Mouse (Mus musculus): ENCODE results near the gene Rundc1.
"Not testable (repeated sequence)": the region's sequence is repeated elsewhere in the genome, so short reads cannot be mapped to it uniquely, and the experiment has no call there.

The Rundc1 gene

DNA sequence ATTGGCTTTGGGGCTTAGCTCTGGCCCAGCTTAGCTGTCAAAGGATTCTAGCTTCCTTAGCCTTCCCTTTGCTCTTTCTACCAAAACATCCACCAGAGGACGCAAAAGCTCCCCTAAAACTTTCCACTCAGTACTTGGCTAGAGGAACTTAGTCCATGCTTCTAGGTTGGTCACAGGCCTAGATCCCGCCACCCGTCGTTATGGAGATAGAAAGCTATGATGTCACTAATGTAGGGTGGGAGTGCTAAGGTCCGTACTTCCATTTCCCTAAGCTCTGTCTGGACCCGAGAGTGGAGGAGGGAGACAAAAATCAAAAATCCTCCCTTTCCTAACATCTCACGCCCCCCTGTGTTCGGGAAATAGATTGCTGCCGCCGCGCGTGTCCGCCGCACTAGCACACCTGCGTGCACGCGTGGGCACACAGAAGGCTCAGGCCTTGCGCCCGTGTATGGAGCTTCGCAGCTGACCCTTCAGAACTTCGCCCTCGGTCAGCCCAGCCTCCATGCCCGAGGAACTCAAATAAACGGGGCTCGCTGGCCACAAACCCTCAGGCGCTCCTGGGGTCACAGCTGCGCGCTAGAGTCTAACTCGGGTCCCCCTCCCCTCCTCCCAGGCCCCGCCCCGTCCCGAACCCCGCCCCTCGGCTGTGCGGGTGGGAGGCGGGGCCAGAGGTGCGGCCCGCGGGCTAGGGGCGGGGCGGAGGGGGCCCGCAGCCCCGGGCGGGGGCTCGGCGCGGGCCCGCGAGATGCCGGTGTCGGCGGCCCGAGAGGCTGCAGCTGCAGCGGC lies 42.8 kb downstream of the Rundc1 start:
- peak; percentile 59 to 76 for DNase-seq

DNA sequence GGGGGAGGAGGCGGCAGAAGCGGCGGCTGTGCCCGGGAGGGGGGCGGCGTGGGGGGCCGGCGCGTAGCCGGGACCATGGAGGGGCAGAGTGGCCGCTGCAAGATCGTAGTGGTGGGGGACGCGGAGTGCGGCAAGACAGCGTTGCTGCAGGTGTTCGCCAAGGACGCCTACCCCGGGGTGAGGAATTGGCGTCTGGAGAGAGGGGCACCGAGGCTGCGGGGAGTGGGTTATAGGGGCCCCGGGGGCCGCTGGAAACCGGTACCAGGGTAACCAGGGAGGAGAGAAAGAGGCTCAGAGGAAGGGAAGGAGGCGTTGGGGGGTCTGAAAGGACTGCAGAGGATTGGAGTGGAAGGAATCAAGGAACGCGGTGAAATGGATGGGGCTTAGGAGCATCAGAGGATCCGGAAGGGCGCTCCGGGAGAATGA lies 43.4 kb downstream of the Rundc1 start:
- peak in 1 of 2 experiments; percentile 24 for DNase-seq

DNA sequence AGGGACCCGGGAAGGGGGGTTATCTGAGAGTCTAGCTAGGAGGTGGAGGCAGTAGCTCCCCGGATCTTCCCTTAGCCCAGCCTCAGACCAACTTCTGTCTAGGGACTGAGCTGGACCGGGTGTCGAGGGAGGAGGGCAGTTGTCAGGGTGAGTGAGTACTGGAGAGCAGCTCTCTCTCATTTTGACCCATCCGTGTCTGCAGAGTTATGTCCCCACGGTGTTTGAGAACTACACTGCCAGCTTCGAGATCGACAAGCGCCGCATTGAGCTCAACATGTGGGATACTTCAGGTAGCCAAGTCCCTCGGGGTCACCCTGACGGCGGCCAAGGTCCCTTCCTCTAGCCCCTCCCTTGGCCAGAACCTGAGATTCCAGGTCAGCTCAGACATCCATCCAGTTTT lies 43.8 kb downstream of the Rundc1 start:
- peak in 1 of 2 experiments; percentile 27 for DNase-seq

DNA sequence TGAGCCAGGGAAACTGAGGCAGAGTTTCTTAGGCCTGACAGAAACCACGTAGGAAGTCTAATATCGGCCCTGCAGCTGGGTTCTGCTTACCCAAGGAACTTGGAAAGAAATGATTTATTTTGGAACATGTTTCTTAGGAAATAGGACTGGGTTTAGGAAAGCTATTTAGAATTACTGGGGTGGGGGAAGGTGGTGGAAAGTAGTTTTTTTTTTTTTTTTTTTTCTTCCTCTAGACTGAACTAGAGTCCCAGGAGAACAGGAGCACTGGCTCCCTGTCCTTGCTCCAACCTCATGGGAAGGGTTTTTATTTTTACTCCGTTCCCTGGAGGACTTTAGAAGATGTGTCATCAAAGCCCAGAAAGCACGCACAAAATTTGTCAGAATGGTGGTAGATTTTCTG lies 44.3 kb downstream of the Rundc1 start:
- DNase-seq = no peak

DNA sequence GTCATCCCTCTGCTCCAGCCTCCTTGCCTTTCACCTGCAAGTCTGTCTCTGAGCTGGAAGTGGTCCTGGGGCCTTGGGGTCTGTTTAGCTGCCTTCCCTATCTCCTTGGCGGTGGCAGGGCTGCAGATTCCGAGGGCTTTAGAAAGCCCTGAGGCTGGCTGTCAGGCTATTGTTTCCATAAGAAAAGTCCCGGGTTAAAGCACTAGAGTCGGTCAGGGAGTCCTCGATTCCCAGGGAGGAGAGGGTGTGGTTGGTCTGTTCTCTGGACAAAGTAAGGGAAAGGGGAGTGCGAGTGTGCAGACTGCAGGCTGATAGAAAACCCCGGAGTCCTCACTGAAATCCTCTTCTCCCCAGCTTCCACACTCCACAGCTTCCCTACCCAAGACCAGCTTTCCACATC lies 45.3 kb downstream of the Rundc1 start:
- no peak for DNase-seq

DNA sequence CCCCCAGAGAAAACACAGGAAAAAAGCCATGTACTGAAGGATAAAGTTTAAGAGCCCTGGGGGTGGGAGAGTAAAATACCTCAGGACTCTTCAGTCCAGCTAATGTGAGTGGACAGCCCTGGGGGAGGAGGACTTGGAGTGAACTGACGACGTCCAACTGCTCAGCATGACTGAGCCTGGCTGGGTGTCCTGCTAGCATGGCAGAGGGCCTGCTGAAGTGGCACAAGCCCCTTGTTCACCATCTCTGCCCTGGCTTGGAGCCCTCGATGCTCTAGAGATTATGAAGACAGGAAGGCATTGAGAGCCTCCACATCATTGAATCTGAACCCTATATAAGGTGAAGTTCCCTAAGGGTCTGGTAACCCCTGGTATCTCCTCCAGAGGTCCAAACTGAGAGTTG lies 47.0 kb downstream of the Rundc1 start:
- no peak for DNase-seq

DNA sequence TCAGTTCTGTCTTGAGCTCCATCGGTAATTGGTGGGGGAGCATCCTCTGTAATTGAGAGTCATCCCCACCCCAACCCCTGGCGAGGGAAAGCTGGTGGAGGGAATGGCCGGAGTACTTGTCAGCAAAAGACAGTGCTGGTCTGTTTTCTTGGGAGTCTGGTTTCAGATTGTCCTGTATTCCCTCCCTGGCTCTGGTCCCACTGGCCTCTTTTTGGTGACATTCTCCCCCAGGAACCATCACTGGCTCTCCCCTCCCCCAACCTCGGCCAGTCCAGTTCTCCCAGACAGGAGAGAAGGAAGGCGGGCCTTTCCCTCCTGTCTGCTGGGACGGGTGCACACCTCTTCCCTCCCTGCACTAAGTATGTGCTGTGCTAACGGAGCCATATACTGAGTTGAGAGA lies 47.5 kb downstream of the Rundc1 start:
- DNase-seq = peak; percentile 25 to 32

DNA sequence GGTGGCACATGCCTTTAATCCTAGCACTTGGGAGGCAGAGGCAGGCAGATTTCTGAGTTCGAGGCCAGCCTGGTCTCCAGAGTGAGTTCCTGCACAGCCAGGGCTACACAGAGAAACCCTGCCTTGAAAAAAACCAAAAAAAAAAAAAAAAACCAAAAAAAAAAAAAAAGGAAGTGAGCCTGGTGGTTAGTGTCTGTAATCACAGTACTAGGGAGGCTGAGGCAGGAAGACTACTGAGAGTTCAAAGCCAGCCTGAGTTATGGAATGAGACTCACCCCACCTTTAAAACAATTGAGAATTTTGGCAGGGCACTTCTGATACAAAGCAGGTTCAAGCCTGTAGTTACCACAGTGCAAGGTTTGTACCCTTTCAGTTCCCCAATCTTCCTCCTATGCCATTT lies 48.8 kb downstream of the Rundc1 start:
- DNase-seq = not testable (repeated sequence)

DNA sequence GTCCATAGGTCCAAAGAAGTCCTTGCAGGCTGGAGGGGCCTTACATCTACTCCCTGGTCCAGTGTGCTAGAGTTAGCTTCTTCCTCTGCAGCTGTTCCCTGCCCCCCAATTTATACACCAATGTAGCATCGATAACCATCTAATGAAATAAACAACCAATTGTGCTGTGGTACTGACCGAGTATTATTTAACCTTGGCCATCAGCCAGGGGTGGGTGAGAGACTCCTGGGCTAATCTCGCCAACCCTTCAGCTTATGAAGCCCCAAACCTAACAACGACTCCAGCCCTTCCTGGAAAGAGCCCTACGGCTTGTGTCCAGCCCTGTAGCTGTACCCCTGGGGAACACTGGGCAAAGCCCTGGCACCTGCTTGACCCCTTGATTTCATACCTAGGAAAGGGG lies 49.4 kb downstream of the Rundc1 start:
- no peak for DNase-seq

DNA sequence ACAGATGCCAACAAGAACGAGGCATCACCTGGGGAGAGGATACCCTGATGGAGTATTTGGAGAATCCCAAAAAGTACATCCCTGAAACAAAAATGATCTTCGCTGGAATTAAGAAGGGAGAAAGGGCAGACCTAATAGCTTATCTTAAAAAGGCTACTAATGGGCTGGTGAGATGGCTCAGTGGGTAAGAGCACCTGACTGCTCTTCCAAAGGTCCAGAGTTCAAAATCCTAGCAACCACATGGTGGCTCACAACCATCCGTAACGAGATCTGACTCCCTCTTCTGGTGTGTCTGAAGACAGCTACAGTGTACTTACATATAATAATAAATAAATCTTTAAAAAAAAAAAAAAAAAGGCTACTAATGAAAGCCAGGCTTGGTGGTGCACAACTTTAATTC lies 51.5 kb downstream of the Rundc1 start:
- DNase-seq = not testable (repeated sequence)

DNA sequence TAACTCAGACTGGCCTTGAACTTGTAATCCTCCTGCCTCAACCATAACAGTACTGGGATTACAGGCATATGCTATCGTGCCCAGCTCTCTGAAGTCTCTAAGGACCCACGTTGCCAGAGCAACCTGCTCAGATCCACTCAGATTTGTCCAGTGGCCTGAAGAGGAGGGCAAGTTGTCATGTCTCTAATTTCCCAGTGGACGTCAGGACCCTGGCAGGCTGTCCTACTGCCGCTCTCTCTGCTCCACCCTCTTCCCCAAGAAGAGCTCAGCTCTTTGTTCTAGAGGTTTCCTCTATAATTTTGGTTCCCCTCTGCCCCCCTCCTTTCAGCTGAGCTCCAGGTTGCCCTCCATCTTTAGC lies 52.3 kb downstream of the Rundc1 start:
- DNase-seq = no peak

DNA sequence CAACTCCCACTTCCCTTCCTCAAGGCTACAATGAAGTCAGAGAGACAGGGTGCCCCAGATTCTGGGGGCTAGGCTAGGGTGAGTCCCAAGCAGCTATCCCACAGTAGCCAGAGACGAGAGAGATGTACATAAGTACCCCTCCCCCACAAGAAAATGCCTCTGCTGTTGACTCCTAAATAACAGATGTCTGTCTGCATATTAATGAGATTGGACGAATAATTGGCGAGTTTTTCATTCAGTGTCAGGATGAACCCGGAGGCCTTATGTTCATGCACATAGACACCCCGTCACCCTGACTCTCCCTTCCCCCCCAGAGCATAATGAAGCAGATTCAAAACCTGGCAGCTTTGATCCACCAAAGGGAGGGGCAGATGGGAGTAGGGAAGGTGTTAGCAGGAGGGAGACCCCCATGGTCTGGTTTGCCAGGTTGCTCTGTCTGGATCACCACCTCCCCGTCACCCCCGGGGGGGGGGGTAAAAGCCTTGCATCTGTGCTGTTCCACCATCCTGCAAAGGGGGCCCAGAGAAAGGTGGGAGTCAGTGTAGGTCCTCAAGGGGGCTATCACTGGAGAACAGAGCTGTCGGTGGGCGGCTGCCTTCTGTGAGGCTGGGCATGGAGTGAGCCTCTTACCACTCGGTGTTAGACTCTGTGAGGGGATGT lies 52.8 kb downstream of the Rundc1 start:
- DNase-seq = no peak

DNA sequence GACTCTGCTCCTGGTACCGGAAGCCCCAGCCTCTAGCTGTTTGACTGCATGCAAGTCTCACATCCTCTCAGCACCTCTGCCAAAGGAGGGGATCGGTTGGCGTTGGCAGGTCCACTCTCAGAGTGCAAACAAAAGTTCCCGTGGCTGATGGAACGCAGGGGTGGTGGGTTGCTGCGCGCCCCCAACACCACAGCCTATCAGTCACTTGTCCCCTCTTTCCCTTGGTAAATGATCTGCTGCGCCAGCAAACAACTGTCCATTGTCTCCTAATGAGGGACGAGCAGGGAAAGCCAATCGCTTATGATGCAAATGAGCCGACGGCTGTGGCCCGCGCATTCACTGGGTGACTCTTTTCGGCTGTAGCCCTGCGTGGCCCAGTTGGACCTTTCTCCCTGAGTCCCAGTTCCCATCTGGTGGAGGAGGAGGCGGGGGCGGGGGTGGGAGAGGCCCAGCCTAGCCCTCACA lies 54.3 kb downstream of the Rundc1 start:
- DNase-seq = no peak

DNA sequence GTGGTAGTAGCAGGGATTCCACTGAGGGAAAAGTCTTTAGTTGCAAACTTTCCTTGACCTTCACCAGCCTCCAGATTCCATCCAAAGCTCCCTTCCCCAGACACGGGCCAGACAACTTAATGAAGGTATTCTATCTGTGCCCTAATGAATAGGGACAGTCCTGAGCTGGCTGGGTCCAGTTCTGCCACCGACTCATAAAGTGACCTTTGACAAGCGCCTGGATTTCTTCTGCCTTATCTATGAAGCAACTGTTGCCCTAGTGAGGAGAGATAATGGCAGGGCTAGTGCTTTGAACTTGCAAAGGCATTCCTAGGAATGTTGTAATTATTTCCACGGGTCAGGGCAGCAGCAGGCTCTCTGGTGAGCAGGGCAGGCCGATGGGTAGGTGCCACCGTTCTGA lies 56.0 kb downstream of the Rundc1 start:
- DNase-seq = no peak

DNA sequence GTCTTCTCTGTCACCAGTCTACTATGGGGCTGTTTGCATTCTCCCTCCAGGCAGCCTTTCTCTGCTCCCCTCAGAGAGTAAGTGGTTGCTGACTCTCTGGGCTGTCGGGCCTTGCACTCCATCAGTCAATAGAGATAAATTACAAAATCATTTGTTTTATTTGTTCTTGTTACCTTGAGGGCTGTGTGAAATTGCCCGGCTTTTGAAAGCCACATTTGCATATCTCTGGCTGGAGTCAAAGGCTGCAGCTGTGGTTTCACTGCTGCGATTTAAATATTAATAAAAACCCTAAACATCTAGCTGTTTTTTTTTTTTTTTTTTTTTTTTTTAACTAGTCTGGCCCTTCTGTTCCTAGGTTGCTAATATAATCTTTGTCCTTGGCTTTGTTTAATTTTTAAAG lies 58.9 kb downstream of the Rundc1 start:
- DNase-seq = no peak

DNA sequence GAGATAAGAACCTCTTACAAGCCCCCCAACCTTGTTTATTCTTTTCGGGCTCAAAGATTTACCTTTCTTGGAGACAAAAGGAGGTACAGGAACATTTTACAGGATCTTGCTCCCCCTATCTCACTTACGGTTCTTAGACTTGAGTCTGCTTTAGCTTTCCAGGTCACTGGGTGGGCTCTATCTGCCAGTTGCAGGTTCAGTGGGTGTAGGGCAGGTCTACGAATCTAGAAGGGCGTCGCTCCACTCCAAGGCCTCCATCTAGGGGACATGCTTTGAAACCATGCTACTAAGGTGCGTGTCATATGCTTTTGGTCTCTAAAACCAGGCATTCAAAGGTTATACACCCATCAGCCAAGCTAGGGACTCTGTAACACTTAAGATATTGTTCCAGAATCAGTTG lies 59.4 kb downstream of the Rundc1 start:
- no peak for DNase-seq

DNA sequence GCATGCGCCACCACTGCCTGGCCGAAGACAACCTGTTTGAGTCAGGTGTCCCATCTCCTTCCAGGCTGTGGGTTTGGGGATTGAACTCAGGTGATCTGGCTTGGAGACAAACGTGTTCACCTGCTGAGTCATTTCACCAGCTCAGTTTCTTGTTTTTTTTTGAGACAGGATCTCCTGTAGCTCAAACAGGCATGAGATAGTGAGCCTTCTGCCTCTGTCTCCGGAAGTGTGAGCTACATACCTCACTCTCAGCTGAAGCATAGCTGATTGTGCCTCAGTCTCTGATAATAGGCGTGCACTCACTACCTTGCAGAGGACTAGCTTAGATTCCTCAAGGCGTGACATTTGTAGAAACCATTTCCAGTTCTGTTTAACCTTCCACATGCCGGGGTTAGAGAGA lies 59.9 kb downstream of the Rundc1 start:
- no peak for DNase-seq
